Mouse (Mus musculus) adrenal gland, postnatal 10 days (tissue): Measurements from ENCODE around the gene Ormdl1. TPM values are rescaled to one million over a fixed set of nuclear protein-coding genes. Genes with fewer than 3 reads are reported as not detected.

Source experiments
- total RNA-seq, 2 experiments: library from RNA; stranded (reverse); gene quantifications; 2 replicates each; pipeline ENCODE4 v1.2.3; 2021

Ormdl1 gene
- total RNA-seq, 2 experiments from 2014 or later = 12.0 to 12.8 TPM

Other genes starting within 250 kb of the Ormdl1 start
- gene Mstn, start 235.5 kb upstream of the Ormdl1 start, total RNA-seq = 1 to 10 TPM in 1 of 2 experiments, under 1 TPM in 1; 0.63 to 2.5 TPM
- not detected for gene 1700019A02Rik, start 109.5 kb upstream of the Ormdl1 start, total RNA-seq
- 1 to 10 TPM; 6.1 to 7.3 TPM for gene Pms1, start 77 bp upstream of the Ormdl1 start, total RNA-seq
- gene Gm28778, start within 50 bp of the Ormdl1 start, total RNA-seq = not detected
- 10 to 100 TPM; 17.5 to 20.6 TPM for gene Osgepl1, start 16.5 kb downstream of the Ormdl1 start, total RNA-seq
- 1 to 10 TPM in 1 of 2 experiments, not detected in 1; 3.4 TPM for gene Asdurf, start 55.5 kb downstream of the Ormdl1 start, total RNA-seq
- gene Gm28551, start 55.6 kb downstream of the Ormdl1 start, total RNA-seq = not detected
- gene Asnsd1, start 55.7 kb downstream of the Ormdl1 start, total RNA-seq = 10 to 100 TPM; 32.2 to 37.5 TPM